Mouse (Mus musculus) neural tube, embryonic 12.5 days (tissue): ENCODE results near the gene Entpd5. TPM values are rescaled to one million over a fixed set of nuclear protein-coding genes. Genes with fewer than 3 reads are reported as not detected.

ENCODE experiments used
- ATAC-seq: fragments of 200-750 bp; cut with Nextera tagmentation; 2 replicates; pipeline ENCODE4 v1.8.0; 2017; ENCODE audit warnings: low read depth, mild to moderate bottlenecking, moderate TSS enrichment, moderate library complexity; ENCODE audit not compliant: low FRiP score
- H3K27ac ChIP-seq: fragments of 300-500 bp; sonication (generic); 2 replicates; pipeline ENCODE4 v1.5.1; 2016
- H3K27me3 ChIP-seq: fragments of 300-500 bp; sonication (generic); replicated peaks from 2 replicates; pipeline ENCODE4 v1.6.1; 2016; ENCODE audit warnings: mild to moderate bottlenecking
- H3K36me3 ChIP-seq: fragments of 300-500 bp; sonication (generic); 2 replicates; pipeline ENCODE4 v1.6.1; 2016; ENCODE audit warnings: mild to moderate bottlenecking
- H3K4me1 ChIP-seq: fragments of 300-500 bp; sonication (generic); 2 replicates; pipeline ENCODE4 v1.6.1; 2016
- H3K4me2 ChIP-seq: fragments of 300-500 bp; sonication (generic); replicated peaks from 2 replicates; pipeline ENCODE4 v1.6.1; 2016; ENCODE audit warnings: mild to moderate bottlenecking
- H3K4me3 ChIP-seq: fragments of 300-500 bp; sonication (generic); 2 replicates; pipeline ENCODE4 v1.5.1; 2016
- H3K9ac ChIP-seq: fragments of 300-500 bp; sonication (generic); 2 replicates; pipeline ENCODE4 v1.6.1; 2016; ENCODE audit warnings: mild to moderate bottlenecking
- H3K9me3 ChIP-seq: fragments of 300-500 bp; sonication (generic); 2 replicates; pipeline ENCODE4 v1.6.1; 2016; ENCODE audit warnings: mild to moderate bottlenecking
- WGBS: fragments of 180-500 bp; shearing (Covaris S2); methylation state at CpG from one replicate; pipeline ENCODE4 v1.1.7; 2016; 5-methylcytosine and 5-hydroxymethylcytosine counted together
- polyA plus RNA-seq: library from polyadenylated mRNA; unstranded; fragments of >200 nt; fragmentation: Nextera tagmentation; extraction: Ambion mirVana; gene quantifications from 2 replicates; pipeline ENCODE4 v1.2.1, GENCODE M21; 2016

Gene Entpd5
- 10.1 and 11.0 TPM in 2 replicates for polyA plus RNA-seq

GRCm38 (mm10) chr12:84408819-84409507 is at the start of gene Entpd5, which contains the start of gene Bbof1:
Gene Entpd5, minus strand, starts transcription at chr12:84409029.
Gene Bbof1, plus strand, starts transcription at chr12:84409071.
- peak within 1 kb of the TSS; percentile 88 for H3K4me2 ChIP-seq
- no peaks in the 10 kb centered on the region for H3K36me3 ChIP-seq
- H3K4me1 ChIP-seq = peaks cover 7% of the 10 kb centered on the region
- 1% methylated on average over 62 of the region's 63 CpGs for WGBS
- H3K9me3 ChIP-seq = no peaks in the 10 kb centered on the region
- H3K9ac ChIP-seq = peak within 1 kb of the TSS; percentile 65
- peak within 1 kb of the TSS; percentile 11; the same call in 1 of the 2 replicates for H3K27ac ChIP-seq
- ATAC-seq = peak; percentile 93
- no peaks in the 10 kb centered on the region for H3K27me3 ChIP-seq
- peak within 1 kb of the TSS; percentile 60 for H3K4me3 ChIP-seq

GRCm38 (mm10) chr12:84456911-84457310 is 48.1 kb upstream of the Entpd5 start:
- H3K27ac ChIP-seq = no peak overlapping the region
- no peaks in the 10 kb centered on the region for H3K27me3 ChIP-seq
- peaks cover 3% of the 10 kb centered on the region for H3K4me1 ChIP-seq
- H3K4me2 ChIP-seq = no peak overlapping the region
- H3K9ac ChIP-seq = no peak overlapping the region
- ATAC-seq = no peak
- WGBS = 90% methylated on average over 3 of the region's 3 CpGs
- no peak overlapping the region for H3K4me3 ChIP-seq
- H3K9me3 ChIP-seq = no peaks in the 10 kb centered on the region
- H3K36me3 ChIP-seq = peaks cover 27% of the 10 kb centered on the region

DNA sequence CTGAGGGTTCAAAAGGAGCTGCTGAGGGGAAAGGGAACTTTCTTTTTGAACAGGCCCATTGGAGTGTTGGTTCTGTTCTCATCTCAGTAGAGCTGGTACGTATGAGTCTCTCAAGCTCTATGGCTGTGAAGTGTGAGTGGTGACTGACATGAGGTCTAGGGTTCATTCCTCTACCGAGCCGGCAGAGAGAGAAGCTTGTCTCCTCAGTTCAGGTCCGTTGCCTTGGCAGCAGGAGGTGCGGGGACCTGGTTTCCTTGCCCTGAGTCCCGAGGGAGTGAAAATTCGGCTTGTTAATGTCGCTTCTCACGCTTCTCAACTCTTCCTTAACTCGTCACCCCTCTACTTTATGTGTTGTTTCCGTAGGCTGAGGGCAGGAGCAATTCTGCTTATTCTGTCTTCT is 43.0 kb upstream of the Entpd5 start:
- Histone ChIP-seq H3K4me2 (peak overlapping the region; percentile 96), H3K4me3 (peak overlapping the region; percentile 66), H3K9ac (peak overlapping the region; percentile 71), H3K9me3 (no peaks in the 10 kb centered on the region), H3K27ac (no peak overlapping the region), H3K4me1 (peaks cover 12% of the 10 kb centered on the region), H3K36me3 (no peaks in the 10 kb centered on the region), H3K27me3 (no peaks in the 10 kb centered on the region)
- 1% methylated on average over 11 of the region's 11 CpGs for WGBS
- no peak for ATAC-seq

- Histone ChIP-seq H3K9ac (peak within 1 kb of the TSS; percentile 71), H3K36me3 (no peaks in the 10 kb centered on the region), H3K9me3 (no peaks in the 10 kb centered on the region), H3K4me1 (peaks cover 12% of the 10 kb centered on the region), H3K27ac (no peak within 1 kb of the TSS; the same call in 1 of the 2 replicates), H3K27me3 (no peaks in the 10 kb centered on the region), H3K4me2 (peak within 1 kb of the TSS; percentile 96), H3K4me3 (peak within 1 kb of the TSS; percentile 66)
- peak; percentile 99 for ATAC-seq
- WGBS = under 1% methylated on average over 49 of the region's 49 CpGs
These were observed 42.2 kb upstream of the Entpd5 start, which contains the start of the genes Aldh6a1 and Lin52 for GRCm38 (mm10) chr12:84450718-84451646. Gene Aldh6a1, minus strand, starts transcription at chr12:84451004. Gene Lin52, plus strand, starts transcription at chr12:84451422.

DNA sequence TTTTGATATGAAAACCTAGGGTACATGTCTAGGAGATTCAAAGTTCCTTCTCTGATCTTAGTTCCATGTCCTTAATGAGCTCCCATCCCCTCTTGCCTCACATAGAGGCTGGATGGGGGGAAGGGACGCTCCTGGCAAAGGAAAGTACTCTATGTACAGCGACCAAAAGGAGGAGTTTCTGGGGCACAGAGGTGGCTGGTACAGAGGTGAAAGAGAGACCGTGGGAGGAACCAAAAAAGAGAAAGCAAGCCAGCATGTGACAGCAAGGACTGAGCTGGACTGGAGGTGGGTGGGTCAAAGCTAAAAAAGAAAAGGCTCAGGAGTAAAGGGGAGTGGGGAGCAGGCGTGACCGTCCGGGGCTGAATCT is 41.5 kb upstream of the Entpd5 start:
- peak overlapping the region; percentile 96 for H3K4me2 ChIP-seq
- 0% methylated on average over 6 of the region's 6 CpGs for WGBS
- no peaks in the 10 kb centered on the region for H3K36me3 ChIP-seq
- ATAC-seq = 0 out of 2 replicates have a peak, but pooled peaks have one; percentile 0
- H3K4me1 ChIP-seq = peaks cover 12% of the 10 kb centered on the region
- peak overlapping the region; percentile 45 for H3K9ac ChIP-seq
- H3K27me3 ChIP-seq = no peaks in the 10 kb centered on the region
- no peaks in the 10 kb centered on the region for H3K9me3 ChIP-seq
- H3K4me3 ChIP-seq = peak overlapping the region; percentile 66
- no peak overlapping the region; the same call in 1 of the 2 replicates for H3K27ac ChIP-seq

GRCm38 (mm10) chr12:84449887-84450286 is 41.1 kb upstream of the Entpd5 start:
- Histone ChIP-seq H3K36me3 (no peaks in the 10 kb centered on the region), H3K9me3 (no peaks in the 10 kb centered on the region), H3K9ac (peak overlapping the region; percentile 45), H3K27ac (no peak overlapping the region), H3K27me3 (no peaks in the 10 kb centered on the region), H3K4me2 (peak overlapping the region; percentile 96), H3K4me3 (peak overlapping the region; percentile 66; the same call in 1 of the 2 replicates), H3K4me1 (peaks cover 12% of the 10 kb centered on the region)
- no peak for ATAC-seq
- 56% methylated on average over 10 of the region's 10 CpGs for WGBS

- Histone ChIP-seq H3K4me2 (no peak overlapping the region), H3K9ac (no peak overlapping the region), H3K4me1 (peaks cover 12% of the 10 kb centered on the region), H3K36me3 (no peaks in the 10 kb centered on the region), H3K4me3 (no peak overlapping the region), H3K9me3 (no peaks in the 10 kb centered on the region), H3K27ac (no peak overlapping the region), H3K27me3 (no peaks in the 10 kb centered on the region)
- ATAC-seq = no peak
- 78% methylated on average over 6 of the region's 6 CpGs for WGBS
These were observed 39.4 kb upstream of the Entpd5 start for GRCm38 (mm10) chr12:84448181-84448580.

DNA sequence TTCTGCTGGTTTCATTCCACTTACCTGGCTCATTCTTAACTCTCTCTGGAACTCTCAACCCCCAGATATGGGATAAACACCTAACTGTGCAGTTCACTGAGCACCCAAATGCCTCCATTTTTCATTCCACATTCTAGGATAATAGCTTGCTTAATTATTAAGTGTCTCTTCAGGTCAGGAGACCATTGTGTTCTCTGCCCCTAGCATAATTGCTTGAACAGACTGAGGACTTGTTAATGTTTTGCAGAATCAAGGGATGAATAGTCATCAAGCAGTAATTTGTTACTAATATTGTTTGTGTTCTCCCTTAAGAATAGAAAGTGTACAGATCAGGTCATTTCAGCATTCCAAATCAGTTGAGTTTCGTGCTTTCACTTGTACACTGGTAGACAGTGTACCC is 38.6 kb upstream of the Entpd5 start:
- Histone ChIP-seq H3K27me3 (no peaks in the 10 kb centered on the region), H3K4me3 (no peak overlapping the region), H3K9me3 (no peaks in the 10 kb centered on the region), H3K9ac (no peak overlapping the region), H3K4me2 (no peak overlapping the region), H3K27ac (no peak overlapping the region), H3K4me1 (peaks cover 12% of the 10 kb centered on the region), H3K36me3 (no peaks in the 10 kb centered on the region)
- 78% methylated on average over 1 of the region's 1 CpGs for WGBS
- no peak for ATAC-seq

- no peak for ATAC-seq
- Histone ChIP-seq H3K4me2 (no peak overlapping the region), H3K9me3 (no peaks in the 10 kb centered on the region), H3K9ac (no peak overlapping the region), H3K27me3 (no peaks in the 10 kb centered on the region), H3K27ac (no peak overlapping the region), H3K36me3 (no peaks in the 10 kb centered on the region), H3K4me1 (no peaks in the 10 kb centered on the region), H3K4me3 (no peak overlapping the region)
- WGBS = 83% methylated on average over 4 of the region's 4 CpGs
These were observed 33.7 kb upstream of the Entpd5 start for GRCm38 (mm10) chr12:84442526-84442925.

DNA sequence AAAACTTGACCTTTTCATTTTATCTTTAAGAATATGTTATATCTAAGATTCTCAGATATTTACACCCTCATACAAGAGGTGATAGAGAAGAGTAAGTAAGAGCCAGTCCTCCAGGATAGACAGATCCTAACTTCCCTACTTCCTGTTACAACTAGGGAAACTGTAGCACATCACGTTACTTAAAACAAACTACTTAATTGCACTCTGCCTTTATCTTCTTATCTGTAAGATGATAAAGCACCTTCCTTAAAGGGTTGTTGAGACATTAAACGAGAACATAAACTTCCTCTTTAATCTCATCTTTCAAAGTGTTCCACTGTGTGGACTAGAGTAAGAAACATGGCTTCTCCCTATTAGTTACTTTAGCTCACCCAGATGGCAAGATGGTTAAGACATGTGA is 29.9 kb upstream of the Entpd5 start:
- no peak for ATAC-seq
- WGBS = 82% methylated on average over 2 of the region's 2 CpGs
- Histone ChIP-seq H3K27me3 (no peaks in the 10 kb centered on the region), H3K4me2 (no peak overlapping the region), H3K36me3 (no peaks in the 10 kb centered on the region), H3K9ac (no peak overlapping the region), H3K27ac (no peak overlapping the region), H3K4me3 (no peak overlapping the region), H3K9me3 (no peaks in the 10 kb centered on the region), H3K4me1 (no peaks in the 10 kb centered on the region)

DNA sequence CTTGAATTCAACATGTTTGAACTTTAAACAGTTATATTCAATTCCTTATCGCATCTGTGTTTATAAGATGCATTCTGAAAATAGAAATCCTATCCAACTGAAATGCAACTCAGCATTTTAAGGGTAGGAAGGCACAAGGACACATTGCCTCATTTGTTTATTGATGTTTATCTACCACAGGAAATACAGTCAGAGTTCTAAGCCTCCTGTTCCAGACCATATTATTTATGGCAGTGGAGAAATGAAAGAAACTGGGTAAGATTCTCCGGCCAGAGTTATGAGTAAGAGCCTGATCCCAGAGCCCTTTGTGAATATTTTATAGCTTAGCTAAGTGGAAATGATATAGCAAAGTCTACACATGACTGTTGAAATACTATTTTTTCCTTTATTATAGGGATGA is 21.0 kb upstream of the Entpd5 start:
- no peak overlapping the region for H3K4me3 ChIP-seq
- H3K27ac ChIP-seq = no peak overlapping the region
- WGBS = 90% methylated on average over 2 of the region's 2 CpGs
- no peak overlapping the region for H3K4me2 ChIP-seq
- H3K9ac ChIP-seq = no peak overlapping the region
- H3K9me3 ChIP-seq = no peaks in the 10 kb centered on the region
- no peaks in the 10 kb centered on the region for H3K27me3 ChIP-seq
- H3K36me3 ChIP-seq = no peaks in the 10 kb centered on the region; the same call in 1 of the 2 replicates
- no peaks in the 10 kb centered on the region for H3K4me1 ChIP-seq
- no peak for ATAC-seq

- Histone ChIP-seq H3K9ac (no peak overlapping the region), H3K36me3 (no peaks in the 10 kb centered on the region), H3K27me3 (no peaks in the 10 kb centered on the region), H3K9me3 (no peaks in the 10 kb centered on the region), H3K27ac (no peak overlapping the region), H3K4me2 (no peak overlapping the region), H3K4me3 (no peak overlapping the region), H3K4me1 (no peaks in the 10 kb centered on the region)
- 56% methylated on average over 3 of the region's 3 CpGs for WGBS
- no peak for ATAC-seq
These were observed 15.2 kb upstream of the Entpd5 start for GRCm38 (mm10) chr12:84423990-84424389.
